Mouse (Mus musculus) right cerebral cortex, postnatal 36 days (tissue): ENCODE measurements at regions not wholly inside any gene's neighbourhood (a gene's known extent, or its start where the extent isn't known, plus 50 kb on each side); places are given as distances from the start of the nearest gene placed in this dataset.

Experiments
- DNase-seq, 2 experiments: peaks; one replicate each; pipeline ENCODE4 v3.0.0; 2022; ENCODE audit warnings: low spot score in 2 of 2, mixed read lengths in 1 of 2

GRCm38 (mm10) chr14:48942882-48943281 is 123.0 kb upstream of the Ap5m1 start:
- DNase-seq: no peak

- no peak for DNase-seq
These were observed 135.0 kb upstream of the Ap5m1 start for GRCm38 (mm10) chr14:48930886-48931285.

- no peak for DNase-seq
These were observed 140.0 kb upstream of the Ap5m1 start for GRCm38 (mm10) chr14:48925870-48926269.

- no peak for DNase-seq
These were observed 156.5 kb upstream of the Ap5m1 start for GRCm38 (mm10) chr14:48909420-48909819.

- no peak for DNase-seq
These were observed 157.8 kb upstream of the Ap5m1 start for GRCm38 (mm10) chr14:48907991-48908698.

GRCm38 (mm10) chr14:48907403-48907973 is 158.4 kb upstream of the Ap5m1 start:
- no peak for DNase-seq

- no peak for DNase-seq
These were observed 158.9 kb upstream of the Ap5m1 start for GRCm38 (mm10) chr14:48906956-48907355.

GRCm38 (mm10) chr14:48904576-48904975 is 161.3 kb upstream of the Ap5m1 start:
- no peak for DNase-seq

- no peak for DNase-seq
These were observed 162.4 kb upstream of the Ap5m1 start for GRCm38 (mm10) chr14:48903526-48903925.

- DNase-seq: no peak
These were observed 165.7 kb upstream of the Ap5m1 start for GRCm38 (mm10) chr14:48900201-48900600.

GRCm38 (mm10) chr14:48897140-48897539 is 168.8 kb upstream of the Ap5m1 start:
- no peak for DNase-seq

GRCm38 (mm10) chr14:48896235-48896634 is 169.7 kb upstream of the Ap5m1 start:
- no peak for DNase-seq

- DNase-seq: no peak
These were observed 174.7 kb upstream of the Ap5m1 start for GRCm38 (mm10) chr14:48891216-48891615.

- DNase-seq: no peak
These were observed 176.9 kb upstream of the Ap5m1 start for GRCm38 (mm10) chr14:48888954-48889353.

- DNase-seq: no peak
These were observed 185.9 kb upstream of the Ap5m1 start for GRCm38 (mm10) chr14:48880041-48880440.

GRCm38 (mm10) chr14:48877998-48878657 is 187.8 kb upstream of the Ap5m1 start:
- DNase-seq: no peak

- no peak for DNase-seq
These were observed 194.6 kb upstream of the Ap5m1 start for GRCm38 (mm10) chr14:48871313-48871712.

- no peak for DNase-seq
These were observed 195.9 kb upstream of the Ap5m1 start for GRCm38 (mm10) chr14:48869956-48870355.

GRCm38 (mm10) chr14:48855453-48855852 is 181.8 kb upstream of the Otx2 start:
- no peak for DNase-seq

- no peak for DNase-seq
These were observed 180.7 kb upstream of the Otx2 start for GRCm38 (mm10) chr14:48854188-48854924.

- DNase-seq: no peak
These were observed 180.0 kb upstream of the Otx2 start for GRCm38 (mm10) chr14:48853479-48854187.

GRCm38 (mm10) chr14:48852787-48853186 is 179.2 kb upstream of the Otx2 start:
- DNase-seq: no peak
